Mouse (Mus musculus) brain, embryonic 14.5 days (tissue): ENCODE measurements around the gene A630001G21Rik. TPM values are rescaled to one million over a fixed set of nuclear protein-coding genes. Genes with fewer than 3 reads are reported as not detected.
A peak's percentile ranks its signal among the peaks of the same experiment; 100 is the strongest.

ENCODE experiments used
- DNase-seq: peaks from one replicate; pipeline ENCODE4 v3.0.0-alpha.2; 2011; ENCODE audit warnings: low read depth
- CTCF ChIP-seq: fragments of 200-500 bp; IDR thresholded peaks from 2 replicates; pipeline ENCODE4 v1.5.1; 2012; ENCODE audit warnings: inconsistent platforms, mild to moderate bottlenecking, moderate library complexity, borderline replicate concordance; ENCODE audit not compliant: insufficient read depth, insufficient read length; ENCODE audit errors: extremely low read depth
- POLR2A ChIP-seq: fragments of 200-500 bp; IDR thresholded peaks from 2 replicates; pipeline ENCODE4 v1.6.1; 2012; ENCODE audit warnings: mild to moderate bottlenecking, inconsistent platforms, borderline replicate concordance; ENCODE audit not compliant: poor library complexity, insufficient read depth, insufficient read length, severe bottlenecking; ENCODE audit errors: extremely low read depth
- polyA plus RNA-seq: library from polyadenylated mRNA; depleted of rRNA; stranded (reverse); fragments of >200 nt; gene quantifications from 2 replicates; pipeline ENCODE4 v1.2.3, GENCODE M21; 2012

The A630001G21Rik gene
- polyA plus RNA-seq, 1 experiment, result 0.75 TPM

- TF ChIP-seq CTCF, result no peak
- peak; percentile 75 for DNase-seq
Measured at GRCm38 (mm10) chr1:85720220-85720893, 58.1 kb downstream of the A630001G21Rik start.

GRCm38 (mm10) chr1:85719049-85719448, 59.4 kb downstream of the A630001G21Rik start:
- TF ChIP-seq POLR2A (no peak), CTCF (no peak)
- no peak for DNase-seq

- no peak for TF ChIP-seq CTCF
- no peak for TF ChIP-seq POLR2A
- peak; percentile 78 for DNase-seq
Measured at GRCm38 (mm10) chr1:85716447-85717027, 61.9 kb downstream of the A630001G21Rik start.

- TF ChIP-seq POLR2A (no peak), CTCF (no peak)
- no peak for DNase-seq
Measured at GRCm38 (mm10) chr1:85714501-85714900, 63.9 kb downstream of the A630001G21Rik start.

- DNase-seq, result no peak
- TF ChIP-seq POLR2A (no peak), CTCF (no peak)
Measured at GRCm38 (mm10) chr1:85706754-85707153, 71.7 kb downstream of the A630001G21Rik start.

- no peak for TF ChIP-seq CTCF
- TF ChIP-seq POLR2A, result no peak
- no peak for DNase-seq
Measured at GRCm38 (mm10) chr1:85705552-85705951, 72.9 kb downstream of the A630001G21Rik start.

- DNase-seq, result peak; percentile 92
- no peak for TF ChIP-seq CTCF
- no peak for TF ChIP-seq POLR2A
Measured at GRCm38 (mm10) chr1:85703245-85704186, 74.9 kb downstream of the A630001G21Rik start.

GRCm38 (mm10) chr1:85702531-85702930, 75.9 kb downstream of the A630001G21Rik start:
- DNase-seq, result no peak
- TF ChIP-seq CTCF (no peak), POLR2A (no peak)

GRCm38 (mm10) chr1:85697721-85698493, 80.5 kb downstream of the A630001G21Rik start:
- TF ChIP-seq POLR2A, result no peak
- no peak for TF ChIP-seq CTCF

GRCm38 (mm10) chr1:85695646-85696045, 82.8 kb downstream of the A630001G21Rik start:
- TF ChIP-seq CTCF, result no peak
- TF ChIP-seq POLR2A, result no peak
- DNase-seq, result no peak

More at GRCm38 (mm10) chr1:85697721-85698493, 80.5 kb downstream of the A630001G21Rik start:
- no peak for DNase-seq
